Mouse (Mus musculus) left cerebral cortex, adult 2 months (tissue): ENCODE results near the gene Mpdz. TPM values are rescaled to one million over a fixed set of nuclear protein-coding genes. Genes with fewer than 3 reads are reported as not detected.

Source experiments
- DNase-seq, 2 experiments: peaks; one replicate each; pipeline ENCODE4 v3.0.0; 2021 to 2022; ENCODE audit warnings: low spot score in 2 of 2, mixed read lengths in 1 of 2; ENCODE audit errors: extremely low spot score in 1 of 2
- H3K27ac ChIP-seq: fragments of 200-600 bp; 2 replicates; pipeline ENCODE4 v1.8.1; 2022
- H3K4me3 ChIP-seq: fragments of 200-600 bp; 2 replicates; pipeline ENCODE4 v1.8.1; 2022
- CTCF ChIP-seq: fragments of 200-600 bp; IDR thresholded peaks from 2 replicates; pipeline ENCODE4 v1.8.1; 2022; ENCODE audit warnings: antibody characterized with exemption, mild to moderate bottlenecking, moderate library complexity
- intact Hi-C: fragments of 180-260 bp; cut with DNase I; formaldehyde crosslinking; loops from one replicate; pipeline ENCODE4 v1.15.1; 2025
- total RNA-seq, 2 experiments: library from RNA; stranded (reverse); gene quantifications; 2 replicates each; pipeline ENCODE4 v1.2.3; 2021

The Mpdz gene
- total RNA-seq, 2 experiments from 2014 or later: 60.2 to 64.0 TPM

- intact Hi-C loops: loop anchor here (1.0 to 2.0 kb wide), 2 partner anchors 75 to 380 kb away; no protein-coding TSS in a partner anchor
- DNase-seq: no peak
- no peak overlapping the region for H3K4me3 ChIP-seq
- no peak overlapping the region for H3K27ac ChIP-seq
- no peak for TF ChIP-seq CTCF
These were observed 189.5 kb downstream of the Mpdz start for GRCm38 (mm10) chr4:81252859-81253780.

GRCm38 (mm10) chr4:81252334-81252733 is 190.3 kb downstream of the Mpdz start:
- no peak overlapping the region for H3K27ac ChIP-seq
- H3K4me3 ChIP-seq: no peak overlapping the region
- no peak for DNase-seq
- intact Hi-C loops: loop anchor here (1.0 to 2.0 kb wide), 2 partner anchors 74 to 380 kb away; no protein-coding TSS in a partner anchor
- TF ChIP-seq CTCF: no peak

- intact Hi-C loops: loop anchor here (1.0 to 2.0 kb wide), 3 partner anchors 74 to 385 kb away; no protein-coding TSS in a partner anchor
- H3K27ac ChIP-seq: no peak overlapping the region
- TF ChIP-seq CTCF: peak; percentile 92
- peak; percentile 49 to 55 for DNase-seq
- no peak overlapping the region for H3K4me3 ChIP-seq
These were observed 190.7 kb downstream of the Mpdz start for GRCm38 (mm10) chr4:81251934-81252333.

GRCm38 (mm10) chr4:81249245-81249644 is 193.4 kb downstream of the Mpdz start:
- no peak overlapping the region for H3K27ac ChIP-seq
- no peak overlapping the region for H3K4me3 ChIP-seq
- DNase-seq: no peak
- intact Hi-C loops: no loop called here
- TF ChIP-seq CTCF: no peak

GRCm38 (mm10) chr4:81236227-81236626 is 206.4 kb downstream of the Mpdz start:
- no peak overlapping the region for H3K27ac ChIP-seq
- no peak overlapping the region for H3K4me3 ChIP-seq
- no peak for DNase-seq
- intact Hi-C loops: no loop called here
- TF ChIP-seq CTCF: no peak
